ENCODE assay signal across 9 mouse cellular contexts in genomic region chr12:80223511-80223910, GRCm38 (mm10). TPM values are rescaled to one million over a fixed set of nuclear protein-coding genes. Genes with fewer than 3 reads are reported as not detected.
DNase-seq lines count a peak whose midpoint lies in the region; ATAC-seq lines count a peak whose summit lies in the region.
"Had no signal": no experiment of that assay in that cellular context is flagged by ENCODE, and none has a peak within 500 bp of the region (broad histone marks: within the 10 kb centered on the region; RNA-seq: fewer than 3 reads in every experiment).

No protein-coding gene starts in this region.

- peak; percentile 52 to 58 for DNase-seq in kidney, postnatal 4 days
- no peak for DNase-seq in kidney, adult 8-10 months
- peak; percentile 93 for DNase-seq in R1 (ENCODE audit: low read depth, low spot score)
- peak; percentile 60 for DNase-seq in lung, postnatal 14 days
- DNase-seq in right cerebral cortex, postnatal 25 days, result no peak
- no peak for DNase-seq in adrenal gland, adult 2 months
- no peak for DNase-seq in thymus, postnatal 4 days

- no peaks in the 10 kb centered on the region for H3K9me3 ChIP-seq in heart, embryonic 12.5 days (replicated peaks)

- H3K27ac ChIP-seq in heart, embryonic 12.5 days (ENCODE audit: poor library complexity, severe bottlenecking), result peak overlapping the region; percentile 57; the same call in 1 of the 2 replicates
- H3K27ac ChIP-seq: kidney, postnatal 0 days had no signal

- H3K9ac ChIP-seq in heart, embryonic 12.5 days, result peak overlapping the region; percentile 23; the same call in 1 of the 2 replicates

- H3K36me3 ChIP-seq in heart, embryonic 12.5 days, result peaks cover 7% of the 10 kb centered on the region; the same call in 1 of the 2 replicates

- peaks cover 96% of the 10 kb centered on the region for H3K4me1 ChIP-seq in heart, embryonic 12.5 days (replicated peaks)

- no peaks in the 10 kb centered on the region for H3K27me3 ChIP-seq in heart, embryonic 12.5 days (replicated peaks)

- H3K4me3 ChIP-seq in heart, embryonic 12.5 days, result no peak overlapping the region

- 27% methylated on average over 8 of the region's 8 CpGs for WGBS in heart, embryonic 12.5 days

- H3K4me2 ChIP-seq in heart, embryonic 12.5 days, result peak overlapping the region; percentile 25

- peak; percentile 70 for ATAC-seq in heart, embryonic 12.5 days (ENCODE audit: insufficient number of reproducible peaks, low FRiP score)

RNA-seq across cellular contexts. Expression of gene Actn1, which starts 36.7 kb away (rescaled TPM):
- 63.6 and 65.0 TPM in 2 replicates for polyA plus RNA-seq in heart, embryonic 12.5 days (2016; fragmentation: Nextera tagmentation; extraction: Ambion mirVana)
- 10 to 100 TPM; 31.0 to 49.3 TPM for total RNA-seq in adrenal gland, adult 2 months (2021)
- 11.6 and 13.9 TPM in 2 replicates for polyA plus RNA-seq in adrenal gland, adult 2 months (2012; rRNA removed)

Comparison
In these comparisons a context has a peak if more than half of its experiments do, and no peak if none do; other contexts are left out.
1. DNase-seq: peak in kidney, postnatal 4 days (2 of 2), R1 (single experiment) and lung, postnatal 14 days (single experiment); none in kidney, adult 8-10 months (0 of 2), right cerebral cortex, postnatal 25 days (single experiment), adrenal gland, adult 2 months (single experiment) and thymus, postnatal 4 days (single experiment).